Mouse (Mus musculus) limb, embryonic 13.5 days (tissue): Measurements from ENCODE around the gene Pvr. TPM values are rescaled to one million over a fixed set of nuclear protein-coding genes. Genes with fewer than 3 reads are reported as not detected.

Experiments
- ATAC-seq: fragments of 200-750 bp; cut with Nextera tagmentation; 2 replicates; pipeline ENCODE4 v1.8.0; 2017; ENCODE audit warnings: low read depth, moderate number of reproducible peaks, moderate TSS enrichment; ENCODE audit not compliant: low FRiP score
- H3K27ac ChIP-seq: fragments of 300-500 bp; sonication (generic); 2 replicates; pipeline ENCODE4 v1.5.1; 2015; ENCODE audit warnings: inconsistent platforms, mild to moderate bottlenecking, moderate library complexity
- H3K27me3 ChIP-seq: fragments of 300-500 bp; sonication (generic); 2 replicates; pipeline ENCODE4 v1.6.1; 2015; ENCODE audit warnings: mild to moderate bottlenecking, inconsistent platforms
- H3K36me3 ChIP-seq: fragments of 300-500 bp; sonication (generic); 2 replicates; pipeline ENCODE4 v1.6.1; 2015; ENCODE audit warnings: inconsistent platforms, mild to moderate bottlenecking, moderate library complexity
- H3K4me1 ChIP-seq: fragments of 300-500 bp; sonication (generic); 2 replicates; pipeline ENCODE4 v1.6.1; 2015; ENCODE audit warnings: inconsistent platforms
- H3K4me2 ChIP-seq: fragments of 300-500 bp; sonication (generic); replicated peaks from 2 replicates; pipeline ENCODE4 v1.6.1; 2015; ENCODE audit warnings: inconsistent platforms, mild to moderate bottlenecking, moderate library complexity
- H3K4me3 ChIP-seq: fragments of 300-500 bp; sonication (generic); 2 replicates; pipeline ENCODE4 v1.5.1; 2015; ENCODE audit warnings: moderate library complexity, mild to moderate bottlenecking, inconsistent platforms
- H3K9ac ChIP-seq: fragments of 300-500 bp; sonication (generic); 2 replicates; pipeline ENCODE4 v1.6.1; 2015; ENCODE audit warnings: mild to moderate bottlenecking, inconsistent platforms
- H3K9me3 ChIP-seq: fragments of 300-500 bp; sonication (generic); 2 replicates; pipeline ENCODE4 v1.6.1; 2016; ENCODE audit warnings: inconsistent platforms
- WGBS: fragments of 180-500 bp; shearing (Covaris S2); methylation state at CpG from one replicate; pipeline ENCODE4 v1.1.7; 2015; 5-methylcytosine and 5-hydroxymethylcytosine counted together
- polyA plus RNA-seq: library from polyadenylated mRNA; unstranded; fragments of >200 nt; fragmentation: Nextera tagmentation; extraction: Ambion mirVana; gene quantifications from 2 replicates; pipeline ENCODE4 v1.2.1, GENCODE M21; 2015

The Pvr gene
- polyA plus RNA-seq, 1 experiment from 2014 or later = 11.3 TPM

DNA sequence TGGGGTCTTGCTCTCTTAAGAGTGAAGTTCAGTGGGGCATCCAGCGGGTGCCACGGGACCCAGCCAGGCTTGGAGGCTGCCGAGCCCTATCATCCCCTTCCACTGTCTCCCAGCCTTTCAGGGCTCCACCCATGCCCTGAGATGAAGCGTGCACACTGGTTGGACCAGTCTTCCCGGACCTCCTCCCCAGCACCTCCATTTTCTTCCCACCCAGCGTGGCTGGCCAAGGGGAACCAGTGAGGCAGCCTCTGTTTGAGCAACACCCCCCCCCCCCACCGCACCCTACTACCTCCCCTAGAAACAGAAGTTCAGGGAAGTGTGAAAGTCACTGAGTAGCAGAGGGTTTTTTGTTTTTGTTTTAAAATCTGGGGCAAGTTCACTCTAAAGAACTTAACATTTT lies 33.1 kb downstream of the Pvr start, which contains the start of gene Ceacam19:
Gene Ceacam19, minus strand, starts transcription at position 117 of the 400 bp plus-strand sequence.
- H3K9ac ChIP-seq = no peak within 1 kb of the TSS
- no peaks in the 10 kb centered on the region for H3K9me3 ChIP-seq
- H3K4me1 ChIP-seq = no peaks in the 10 kb centered on the region
- no peaks in the 10 kb centered on the region for H3K27me3 ChIP-seq
- H3K4me3 ChIP-seq = no peak within 1 kb of the TSS
- H3K36me3 ChIP-seq = no peaks in the 10 kb centered on the region
- H3K27ac ChIP-seq = no peak within 1 kb of the TSS
- no peak within 1 kb of the TSS for H3K4me2 ChIP-seq
- no peak for ATAC-seq
- WGBS = 61% methylated on average over 7 of the region's 7 CpGs

DNA sequence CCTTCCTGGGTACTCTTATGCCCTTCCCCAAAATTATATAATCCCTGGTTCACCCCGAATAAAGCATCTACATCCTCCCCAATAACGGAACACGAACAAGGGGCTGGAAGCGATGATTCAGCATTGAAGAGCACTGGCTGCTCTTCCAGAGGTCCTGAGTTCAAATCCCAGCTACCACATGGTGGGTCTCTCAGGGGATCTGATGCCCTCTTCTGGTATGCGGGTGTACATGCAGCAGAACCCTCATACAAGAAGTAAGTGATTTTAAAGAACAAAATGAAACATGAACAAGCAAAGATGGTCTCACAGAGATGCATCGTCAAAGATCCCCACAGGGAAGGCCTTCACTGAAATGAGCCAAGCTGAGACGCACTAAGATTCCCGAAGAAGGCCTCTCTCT lies 40.2 kb downstream of the Pvr start:
- H3K27ac ChIP-seq = no peak overlapping the region

DNA sequence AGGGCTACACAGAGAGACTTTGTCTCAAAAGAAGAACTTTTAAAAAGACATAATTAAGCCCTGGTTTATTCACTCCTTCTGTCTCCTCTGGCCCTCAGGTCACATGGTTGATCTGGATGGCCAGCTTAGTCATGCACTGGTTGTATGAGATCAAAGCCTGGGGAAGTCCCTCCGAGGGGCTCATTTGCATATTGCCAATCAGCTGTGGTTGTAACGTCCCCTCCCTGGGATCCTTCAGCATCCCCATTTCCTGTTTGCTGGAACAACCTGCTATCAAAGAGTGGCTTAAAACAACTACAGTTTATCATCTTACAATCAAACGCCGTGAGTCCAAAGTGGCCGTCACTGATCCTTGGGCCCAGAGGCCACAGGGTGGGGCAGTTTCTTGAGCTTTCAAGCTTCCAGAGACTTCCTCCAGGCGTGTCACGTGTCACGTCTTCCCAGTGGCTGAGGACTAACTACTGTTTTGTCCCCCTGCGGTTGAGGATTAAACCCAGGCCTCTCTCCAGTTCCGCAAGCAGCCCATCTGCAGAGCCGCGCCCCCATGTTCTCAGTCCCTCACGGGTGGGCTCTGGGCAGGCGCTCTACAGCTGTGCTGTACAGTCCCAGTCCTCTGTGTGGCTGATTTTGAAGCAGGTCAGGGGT lies 44.1 kb downstream of the Pvr start:
- Histone ChIP-seq H3K36me3 (no peaks in the 10 kb centered on the region), H3K4me2 (no peak overlapping the region), H3K4me1 (no peaks in the 10 kb centered on the region), H3K9me3 (no peaks in the 10 kb centered on the region), H3K9ac (no peak overlapping the region), H3K27me3 (no peaks in the 10 kb centered on the region), H3K4me3 (no peak overlapping the region), H3K27ac (no peak overlapping the region)
- no peak for ATAC-seq
- 47% methylated on average over 14 of the region's 14 CpGs for WGBS

More for the DNA sequence above, 40.2 kb downstream of the Pvr start:
- H3K4me2 ChIP-seq = no peak overlapping the region
- H3K36me3 ChIP-seq = no peaks in the 10 kb centered on the region
- H3K4me3 ChIP-seq = no peak overlapping the region
- WGBS = 83% methylated on average over 8 of the region's 8 CpGs
- no peak overlapping the region for H3K9ac ChIP-seq
- H3K9me3 ChIP-seq = no peaks in the 10 kb centered on the region
- no peaks in the 10 kb centered on the region for H3K27me3 ChIP-seq
- ATAC-seq = no peak
- no peaks in the 10 kb centered on the region for H3K4me1 ChIP-seq

DNA sequence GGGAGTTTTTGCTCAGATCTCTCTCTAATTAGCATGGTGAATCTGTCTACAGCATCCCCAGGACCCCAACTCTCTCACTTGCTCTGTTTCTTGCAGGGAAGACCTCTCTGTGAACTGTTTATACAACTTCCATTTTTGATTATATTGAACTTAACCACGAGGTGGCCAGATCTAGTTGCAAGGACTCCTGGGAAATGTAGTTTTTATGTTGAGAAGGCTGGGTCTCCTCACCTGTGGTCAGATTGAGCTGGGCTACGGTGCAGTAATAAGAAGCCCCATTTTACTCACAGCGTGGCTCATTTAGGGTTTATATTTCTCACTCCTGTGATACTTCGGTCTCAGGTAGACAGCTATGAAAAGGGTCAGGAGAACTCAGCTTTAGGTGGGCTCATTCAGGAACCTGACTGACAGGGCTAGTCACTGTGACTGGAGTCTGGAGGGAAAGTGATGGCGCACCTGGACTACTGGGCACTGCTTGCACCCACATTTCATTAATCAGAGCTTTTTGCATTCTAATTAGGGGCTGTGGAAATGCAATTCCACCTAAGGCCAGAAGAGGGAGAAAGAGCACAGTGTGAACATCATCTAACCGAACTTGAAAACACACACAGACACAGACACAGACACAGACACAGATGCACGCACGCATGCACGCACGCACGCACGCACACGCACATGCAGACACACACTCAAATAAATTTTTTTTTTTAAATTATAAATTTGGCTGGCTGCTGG lies 44.8 kb downstream of the Pvr start:
- H3K36me3 ChIP-seq = no peaks in the 10 kb centered on the region

DNA sequence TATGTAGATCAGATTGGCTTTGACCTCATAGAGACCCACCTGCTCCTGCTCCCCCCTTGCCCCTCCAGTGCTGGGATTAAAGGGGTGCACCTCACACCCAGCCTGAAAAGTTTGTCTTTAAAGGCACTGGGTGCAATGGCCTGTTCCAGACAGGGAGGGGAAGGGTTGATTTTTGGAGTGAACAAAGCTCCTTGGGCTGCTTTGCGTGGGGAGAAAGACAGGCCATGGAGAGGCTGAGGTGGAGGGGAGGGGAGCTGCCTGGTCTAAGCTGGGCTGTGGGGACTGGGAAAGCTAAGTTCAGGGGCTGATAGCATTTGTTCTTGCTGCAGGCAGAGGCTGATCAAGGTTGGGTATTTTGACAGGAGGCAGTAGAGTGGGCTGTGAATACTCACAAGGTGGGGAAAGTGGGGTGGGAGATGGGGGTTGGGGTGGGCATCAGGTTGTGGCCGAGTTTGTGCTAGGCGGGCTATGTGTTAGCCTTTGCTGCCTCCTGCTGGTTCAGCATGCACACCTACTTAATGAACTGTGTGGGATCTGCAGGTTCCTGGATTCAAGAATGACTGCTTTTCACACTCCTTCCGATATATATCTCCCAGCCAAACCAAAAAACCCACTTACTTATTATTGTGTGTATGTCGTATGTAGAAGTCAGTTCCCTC lies 48.9 kb downstream of the Pvr start:
- no peaks in the 10 kb centered on the region for H3K27me3 ChIP-seq
- no peak overlapping the region for H3K4me2 ChIP-seq
- no peak overlapping the region for H3K9ac ChIP-seq
- WGBS = 36% methylated on average over 5 of the region's 5 CpGs
- no peak overlapping the region for H3K4me3 ChIP-seq
- H3K9me3 ChIP-seq = no peaks in the 10 kb centered on the region
- no peak overlapping the region for H3K27ac ChIP-seq
- ATAC-seq = no peak
- no peaks in the 10 kb centered on the region for H3K4me1 ChIP-seq
- no peaks in the 10 kb centered on the region for H3K36me3 ChIP-seq

More for the DNA sequence above, 44.8 kb downstream of the Pvr start:
- H3K9me3 ChIP-seq = no peaks in the 10 kb centered on the region
- no peaks in the 10 kb centered on the region for H3K27me3 ChIP-seq
- ATAC-seq = no peak; the same call in 1 of the 2 replicates
- H3K4me3 ChIP-seq = no peak overlapping the region
- H3K4me1 ChIP-seq = no peaks in the 10 kb centered on the region
- H3K27ac ChIP-seq = no peak overlapping the region
- H3K9ac ChIP-seq = no peak overlapping the region
- WGBS = 52% methylated on average over 13 of the region's 13 CpGs
- no peak overlapping the region for H3K4me2 ChIP-seq

DNA sequence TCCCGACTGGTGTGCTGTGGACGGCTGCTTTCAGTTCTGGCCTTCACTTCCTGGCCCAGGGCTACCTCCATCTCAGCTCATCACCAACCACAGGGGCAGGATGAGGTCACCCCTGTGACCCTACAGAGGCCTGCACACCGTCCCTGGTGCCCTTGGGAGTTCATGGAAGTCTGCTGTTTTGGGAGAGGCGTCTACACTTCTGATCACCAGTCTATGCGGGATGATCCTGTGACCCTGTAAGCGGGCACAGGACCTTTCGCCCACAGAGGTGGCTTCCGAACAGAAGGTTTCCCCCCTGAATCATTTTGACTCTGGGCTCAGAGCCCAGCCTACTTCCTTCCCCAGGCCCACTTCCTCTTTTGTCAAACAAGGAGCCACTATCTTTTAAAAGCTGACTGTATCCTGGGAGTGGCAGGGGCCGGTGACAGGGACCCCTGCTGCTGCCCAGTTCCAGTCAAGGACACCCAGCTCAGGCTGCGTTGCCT lies 49.8 kb downstream of the Pvr start:
- 73% methylated on average over 10 of the region's 10 CpGs for WGBS
- ATAC-seq = no peak

DNA sequence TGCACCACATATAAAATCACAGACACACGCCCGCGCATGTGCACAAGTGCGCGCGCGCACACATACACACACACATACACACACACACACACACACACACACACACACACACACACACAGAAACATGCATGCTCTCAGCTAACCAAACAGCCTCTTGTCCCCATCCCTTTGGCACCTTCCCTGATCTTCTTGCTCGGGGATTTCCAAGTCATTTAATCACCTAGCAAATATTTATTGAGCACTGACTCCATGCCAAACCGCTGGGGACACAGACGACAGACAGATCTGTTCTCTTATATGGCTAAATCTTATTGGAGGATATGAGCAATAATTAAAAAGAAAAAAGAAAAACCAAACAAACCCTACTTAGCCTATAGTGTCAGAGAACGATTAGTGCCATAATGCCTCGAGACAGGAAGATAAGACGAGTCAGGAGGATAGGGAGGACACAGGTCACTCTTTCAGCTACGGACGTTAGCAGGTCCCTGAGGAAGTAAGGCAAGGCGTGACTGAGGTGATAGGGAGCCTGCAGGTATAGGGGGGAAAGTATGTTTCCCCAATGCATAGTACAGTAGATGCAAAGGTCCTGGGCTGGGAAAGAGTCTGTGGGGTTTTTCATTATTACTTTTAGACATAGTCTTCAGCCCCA lies 53.1 kb downstream of the Pvr start:
- Histone ChIP-seq H3K9ac (no peak overlapping the region), H3K4me3 (no peak overlapping the region), H3K9me3 (no peaks in the 10 kb centered on the region), H3K27ac (no peak overlapping the region), H3K4me2 (no peak overlapping the region), H3K27me3 (no peaks in the 10 kb centered on the region; the same call in 1 of the 2 replicates), H3K36me3 (no peaks in the 10 kb centered on the region), H3K4me1 (no peaks in the 10 kb centered on the region)
- no peak for ATAC-seq
- WGBS = 88% methylated on average over 16 of the region's 16 CpGs

More for the DNA sequence above, 49.8 kb downstream of the Pvr start:
- Histone ChIP-seq H3K4me1 (no peaks in the 10 kb centered on the region), H3K4me3 (no peak overlapping the region), H3K9ac (no peak overlapping the region), H3K4me2 (no peak overlapping the region), H3K9me3 (no peaks in the 10 kb centered on the region), H3K36me3 (no peaks in the 10 kb centered on the region), H3K27me3 (no peaks in the 10 kb centered on the region), H3K27ac (no peak overlapping the region)

DNA sequence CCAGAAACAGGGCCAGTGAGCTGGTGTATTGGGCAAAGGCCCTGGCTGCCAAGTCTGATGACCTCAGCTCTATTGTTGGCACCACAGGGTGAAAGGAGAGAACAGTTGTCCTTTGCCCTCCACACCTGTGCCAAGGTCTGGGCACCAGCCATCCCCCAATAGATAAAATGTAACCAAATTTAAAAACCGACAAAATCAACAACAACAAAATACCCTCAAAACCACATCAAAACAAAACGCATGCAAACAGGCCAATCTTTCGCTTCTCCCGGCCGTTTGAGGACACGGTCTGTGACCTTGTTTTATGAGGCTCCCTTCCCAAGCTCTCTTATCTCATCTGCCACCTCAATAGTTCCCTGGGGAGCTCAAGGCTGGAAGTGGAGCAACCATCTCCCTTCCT lies 54.5 kb downstream of the Pvr start:
- no peaks in the 10 kb centered on the region for H3K4me1 ChIP-seq
- WGBS = 82% methylated on average over 6 of the region's 6 CpGs
- no peak overlapping the region for H3K4me3 ChIP-seq
- ATAC-seq = no peak
- no peaks in the 10 kb centered on the region for H3K36me3 ChIP-seq
- H3K9ac ChIP-seq = no peak overlapping the region
- H3K4me2 ChIP-seq = no peak overlapping the region
- H3K9me3 ChIP-seq = no peaks in the 10 kb centered on the region
- H3K27ac ChIP-seq = no peak overlapping the region
- H3K27me3 ChIP-seq = no peaks in the 10 kb centered on the region; the same call in 1 of the 2 replicates

DNA sequence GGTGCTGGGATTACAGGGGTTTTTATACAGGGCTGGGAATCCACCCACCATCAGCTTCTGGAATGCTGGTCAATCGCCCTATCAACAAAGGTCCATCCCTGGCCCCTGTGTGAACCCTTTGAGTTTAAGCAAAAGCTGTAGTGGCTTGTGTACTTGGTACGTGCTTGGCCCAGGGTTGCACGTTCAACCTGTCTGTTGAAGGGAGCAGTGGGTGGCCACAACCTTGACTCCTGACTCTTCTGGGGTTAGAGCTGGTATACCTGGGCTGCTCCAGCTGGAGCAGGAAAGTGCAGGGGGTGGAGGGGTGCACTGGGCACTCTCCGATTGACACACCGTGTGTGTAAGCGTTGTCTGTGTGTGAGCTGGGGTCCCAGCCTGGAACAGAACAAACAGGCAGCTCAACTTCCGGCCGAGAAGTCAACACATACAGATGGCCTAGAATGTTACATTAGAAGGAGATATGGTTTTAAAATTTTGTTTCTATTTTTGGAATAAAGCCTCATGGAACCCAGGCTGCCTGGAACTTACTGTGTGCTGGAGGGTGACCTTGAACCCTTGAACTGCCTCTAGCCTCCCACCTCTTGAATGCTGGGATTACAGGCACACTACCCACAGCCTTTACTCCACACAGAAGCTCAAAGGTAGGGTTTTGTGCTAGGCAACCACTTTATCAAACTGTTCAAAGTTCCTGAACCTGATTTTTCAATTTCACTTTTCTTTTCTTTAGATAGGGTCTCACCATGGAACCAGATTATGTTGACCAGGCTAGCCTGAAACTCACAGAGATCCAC lies 55.5 kb downstream of the Pvr start:
- Histone ChIP-seq H3K27ac (no peak overlapping the region), H3K27me3 (no peaks in the 10 kb centered on the region; the same call in 1 of the 2 replicates), H3K4me1 (no peaks in the 10 kb centered on the region), H3K9ac (no peak overlapping the region), H3K9me3 (no peaks in the 10 kb centered on the region), H3K36me3 (no peaks in the 10 kb centered on the region), H3K4me3 (no peak overlapping the region), H3K4me2 (no peak overlapping the region)
- ATAC-seq = no peak
- 77% methylated on average over 8 of the region's 8 CpGs for WGBS

DNA sequence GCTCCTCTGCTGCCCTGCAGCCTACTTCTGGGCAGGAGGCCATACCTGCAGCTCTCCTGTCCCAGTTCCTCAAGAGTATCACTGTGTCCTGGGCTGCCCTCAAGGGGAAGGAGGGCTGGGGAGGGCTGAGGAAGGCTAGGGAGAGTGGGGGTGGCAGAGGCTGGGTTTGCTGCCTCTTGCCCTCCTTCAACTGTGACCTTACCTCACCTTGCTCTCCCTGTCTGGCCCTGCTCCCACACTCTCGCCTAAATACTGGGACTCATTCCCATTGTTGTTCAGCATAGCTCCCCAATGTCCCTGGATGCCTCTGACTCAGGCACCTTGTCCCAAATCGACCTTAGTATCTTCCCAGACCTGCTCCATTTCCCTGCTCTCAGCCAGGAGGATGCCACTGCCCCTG lies 56.7 kb downstream of the Pvr start:
- Histone ChIP-seq H3K4me2 (no peak overlapping the region), H3K36me3 (no peaks in the 10 kb centered on the region), H3K9me3 (no peaks in the 10 kb centered on the region), H3K27me3 (no peaks in the 10 kb centered on the region; the same call in 1 of the 2 replicates), H3K9ac (no peak overlapping the region; the same call in 1 of the 2 replicates), H3K4me3 (no peak overlapping the region), H3K4me1 (no peaks in the 10 kb centered on the region), H3K27ac (no peak overlapping the region)
- 37% methylated on average over 2 of the region's 2 CpGs for WGBS
- ATAC-seq = no peak

DNA sequence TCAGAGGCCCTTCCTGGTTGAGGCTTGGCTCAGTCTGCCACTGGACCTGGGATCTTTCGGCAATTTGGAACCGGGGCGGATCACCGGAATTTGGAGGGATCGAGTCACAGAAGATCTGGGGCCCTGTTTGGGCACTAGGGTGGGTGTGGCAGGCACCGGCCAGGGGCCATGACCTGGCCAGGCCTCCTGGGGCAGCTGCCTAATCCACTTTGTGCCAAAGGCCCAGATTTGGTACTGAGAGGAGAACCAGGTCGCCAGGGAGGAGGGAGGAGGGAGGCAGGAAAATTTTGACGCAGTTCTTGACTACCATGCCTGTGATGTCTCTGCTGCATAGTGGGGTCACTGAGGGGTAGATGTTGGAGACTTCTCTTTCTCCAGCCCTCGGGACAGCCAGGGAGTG lies 59.8 kb downstream of the Pvr start, which contains the start of gene Ceacam16:
Gene Ceacam16, minus strand, starts transcription at position 101 of the 400 bp plus-strand sequence.
- Histone ChIP-seq H3K9ac (no peak within 1 kb of the TSS), H3K9me3 (no peaks in the 10 kb centered on the region), H3K4me3 (no peak within 1 kb of the TSS), H3K27me3 (peaks cover 9% of the 10 kb centered on the region; the same call in 1 of the 2 replicates), H3K27ac (no peak within 1 kb of the TSS), H3K4me2 (no peak within 1 kb of the TSS), H3K36me3 (no peaks in the 10 kb centered on the region), H3K4me1 (no peaks in the 10 kb centered on the region)
- 85% methylated on average over 9 of the region's 9 CpGs for WGBS
- ATAC-seq = no peak
